Mouse (Mus musculus) heart, postnatal 14 days (tissue): ENCODE measurements around the gene Nsun6. TPM values are rescaled to one million over a fixed set of nuclear protein-coding genes. Genes with fewer than 3 reads are reported as not detected.

Experiments used
- DNase-seq, 2 experiments: peaks; one replicate each; pipeline ENCODE4 v3.0.0; 2021 to 2022
- intact Hi-C: fragments of 180-260 bp; cut with DNase I; formaldehyde crosslinking; loops from one replicate; pipeline ENCODE4 v1.15.1; 2025
- total RNA-seq, 2 experiments: library from RNA; stranded (reverse); gene quantifications; 2 replicates each; pipeline ENCODE4 v1.2.3; 2021

Nsun6 gene
- total RNA-seq, 2 experiments from 2014 or later = 4.7 to 6.2 TPM

GRCm38 (mm10) chr2:14997836-14998235, 57.0 kb downstream of the Nsun6 start:
- DNase-seq = no peak
- intact Hi-C loops = no loop called here

GRCm38 (mm10) chr2:14996036-14996435, 58.8 kb downstream of the Nsun6 start:
- intact Hi-C loops = no loop called here
- DNase-seq = no peak

- intact Hi-C loops = no loop called here
- no peak for DNase-seq
Observed at GRCm38 (mm10) chr2:14992531-14992930, 62.3 kb downstream of the Nsun6 start.

- intact Hi-C loops = no loop called here
- DNase-seq = no peak
Observed at GRCm38 (mm10) chr2:14989350-14989749, 65.5 kb downstream of the Nsun6 start.

GRCm38 (mm10) chr2:14988451-14988850, 66.4 kb downstream of the Nsun6 start:
- DNase-seq = no peak
- intact Hi-C loops = no loop called here

- intact Hi-C loops = no loop called here
- DNase-seq = no peak
Observed at GRCm38 (mm10) chr2:14984029-14984428, 70.8 kb downstream of the Nsun6 start.

- intact Hi-C loops = no loop called here
- no peak for DNase-seq
Observed at GRCm38 (mm10) chr2:14961493-14961892, 93.4 kb downstream of the Nsun6 start.

- intact Hi-C loops = no loop called here
- no peak for DNase-seq
Observed at GRCm38 (mm10) chr2:14960963-14961488, 93.8 kb downstream of the Nsun6 start.

GRCm38 (mm10) chr2:14953090-14953489, 101.8 kb downstream of the Nsun6 start:
- no peak for DNase-seq
- intact Hi-C loops = loop anchor here (10.0 kb wide), 1 partner anchor 238 kb away; no protein-coding TSS in a partner anchor

Other genes with a start within 250 kb of the Nsun6 start
- 10 to 100 TPM; 29.9 to 34.4 TPM for gene Arl5b, start 5.7 kb downstream of the Nsun6 start, total RNA-seq